Mouse (Mus musculus): ENCODE measurements around the gene Brd7. TPM values are rescaled to one million over a fixed set of nuclear protein-coding genes. Genes with fewer than 3 reads are reported as not detected.
A peak's percentile ranks its signal among the peaks of the same experiment; 100 is the strongest.

The Brd7 gene
- polyA plus RNA-seq, 1 experiment, result 30.7 TPM

- H3K36me3 ChIP-seq (ENCODE audit: control insufficient read depth, insufficient read depth, low read length), result no peaks in the 10 kb centered on the region
- no peaks in the 10 kb centered on the region for H3K4me1 ChIP-seq (ENCODE audit: control insufficient read depth, insufficient read depth, low read length)
- no peak overlapping the region for H3K27ac ChIP-seq (ENCODE audit: control insufficient read depth, insufficient read depth, low read depth, low read length)
- H3K4me3 ChIP-seq (ENCODE audit: control insufficient read depth, low read depth, low read length), result no peak overlapping the region
- TF ChIP-seq CTCF (IDR thresholded peaks at IDR 0.05; ENCODE audit: control insufficient read depth, insufficient read depth, insufficient replicate concordance, low read depth, low read length) (no peak), POLR2A (IDR thresholded peaks at IDR 0.05; ENCODE audit: control insufficient read depth, low read depth, low read length) (no peak)
- H3K27me3 ChIP-seq (ENCODE audit: control insufficient read depth, insufficient read depth, low read length), result no peaks in the 10 kb centered on the region
These were observed 26.8 kb upstream of the Brd7 start for GRCm38 (mm10) chr8:88388691-88389239.

- TF ChIP-seq CTCF (IDR thresholded peaks at IDR 0.05; ENCODE audit: control insufficient read depth, insufficient read depth, insufficient replicate concordance, low read depth, low read length) (no peak), POLR2A (IDR thresholded peaks at IDR 0.05; ENCODE audit: control insufficient read depth, low read depth, low read length) (no peak)
These were observed 25.9 kb upstream of the Brd7 start for GRCm38 (mm10) chr8:88387874-88388273.

DNA sequence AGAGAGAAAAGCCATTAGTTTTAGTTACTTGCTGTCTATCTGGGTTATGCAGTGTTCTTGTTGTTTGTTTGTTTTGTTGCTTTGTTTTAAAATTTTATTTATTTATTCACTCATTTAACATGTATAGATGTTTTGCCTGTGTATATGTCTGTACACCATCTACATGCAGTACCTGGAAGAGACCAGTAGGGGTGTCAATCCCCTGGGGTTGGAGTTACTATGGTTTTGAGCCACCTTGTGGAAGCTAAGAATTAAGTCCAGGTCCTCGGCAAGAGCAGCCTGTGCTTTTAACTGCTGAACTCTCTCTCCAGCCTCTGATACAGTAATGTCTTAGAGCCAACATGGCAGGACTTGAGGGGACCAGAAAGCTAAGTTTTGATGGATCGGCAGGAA, 21.2 kb upstream of the Brd7 start:
- H3K27me3 ChIP-seq (ENCODE audit: control insufficient read depth, insufficient read depth, low read length), result no peaks in the 10 kb centered on the region
- peaks cover 3% of the 10 kb centered on the region; the same call in 1 of the 2 replicates for H3K4me1 ChIP-seq (ENCODE audit: control insufficient read depth, insufficient read depth, low read length)
- no peak overlapping the region for H3K27ac ChIP-seq (ENCODE audit: control insufficient read depth, insufficient read depth, low read depth, low read length)
- TF ChIP-seq CTCF (IDR thresholded peaks at IDR 0.05; ENCODE audit: control insufficient read depth, insufficient read depth, insufficient replicate concordance, low read depth, low read length) (no peak), POLR2A (IDR thresholded peaks at IDR 0.05; ENCODE audit: control insufficient read depth, low read depth, low read length) (no peak)
- no peak overlapping the region for H3K4me3 ChIP-seq (ENCODE audit: control insufficient read depth, low read depth, low read length)
- H3K36me3 ChIP-seq (ENCODE audit: control insufficient read depth, insufficient read depth, low read length), result no peaks in the 10 kb centered on the region

More at GRCm38 (mm10) chr8:88387874-88388273, 25.9 kb upstream of the Brd7 start:
- Histone ChIP-seq H3K27ac (ENCODE audit: control insufficient read depth, insufficient read depth, low read depth, low read length) (no peak overlapping the region), H3K4me3 (ENCODE audit: control insufficient read depth, low read depth, low read length) (no peak overlapping the region), H3K36me3 (ENCODE audit: control insufficient read depth, insufficient read depth, low read length) (no peaks in the 10 kb centered on the region), H3K4me1 (ENCODE audit: control insufficient read depth, insufficient read depth, low read length) (no peaks in the 10 kb centered on the region), H3K27me3 (ENCODE audit: control insufficient read depth, insufficient read depth, low read length) (no peaks in the 10 kb centered on the region)

GRCm38 (mm10) chr8:88382311-88383163, 20.5 kb upstream of the Brd7 start:
- peaks cover 3% of the 10 kb centered on the region; the same call in 1 of the 2 replicates for H3K4me1 ChIP-seq (ENCODE audit: control insufficient read depth, insufficient read depth, low read length)
- TF ChIP-seq CTCF (IDR thresholded peaks at IDR 0.05; ENCODE audit: control insufficient read depth, insufficient read depth, insufficient replicate concordance, low read depth, low read length), result no peak
- no peak for TF ChIP-seq POLR2A (IDR thresholded peaks at IDR 0.05; ENCODE audit: control insufficient read depth, low read depth, low read length)
- H3K36me3 ChIP-seq (ENCODE audit: control insufficient read depth, insufficient read depth, low read length), result no peaks in the 10 kb centered on the region
- H3K4me3 ChIP-seq (ENCODE audit: control insufficient read depth, low read depth, low read length), result peak overlapping the region; percentile 19; the same call in 1 of the 2 replicates
- H3K27me3 ChIP-seq (ENCODE audit: control insufficient read depth, insufficient read depth, low read length), result no peaks in the 10 kb centered on the region
- no peak overlapping the region for H3K27ac ChIP-seq (ENCODE audit: control insufficient read depth, insufficient read depth, low read depth, low read length)

DNA sequence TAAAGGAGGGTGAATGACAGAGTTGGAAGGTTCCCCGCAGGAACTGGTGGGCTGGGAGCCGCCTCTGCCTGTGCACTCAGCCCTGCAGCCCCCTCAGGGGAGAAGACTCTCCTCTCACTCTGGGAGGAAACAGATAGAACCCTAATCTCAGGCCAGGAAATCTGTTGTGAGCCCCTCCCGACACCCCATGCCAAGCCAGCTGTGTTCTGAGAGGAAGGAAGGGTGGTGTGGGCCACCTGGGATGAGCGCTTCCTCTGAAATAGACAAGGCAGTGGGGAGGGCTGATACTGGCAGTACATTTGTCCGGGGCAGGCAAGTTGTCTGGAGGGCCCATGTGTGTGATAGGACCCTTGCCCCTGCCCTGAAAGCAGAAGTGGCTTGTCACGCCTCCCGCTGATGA, 18.5 kb upstream of the Brd7 start:
- peaks cover 3% of the 10 kb centered on the region; the same call in 1 of the 2 replicates for H3K4me1 ChIP-seq (ENCODE audit: control insufficient read depth, insufficient read depth, low read length)
- no peak overlapping the region for H3K4me3 ChIP-seq (ENCODE audit: control insufficient read depth, low read depth, low read length)
- no peak overlapping the region for H3K27ac ChIP-seq (ENCODE audit: control insufficient read depth, insufficient read depth, low read depth, low read length)
- no peaks in the 10 kb centered on the region for H3K36me3 ChIP-seq (ENCODE audit: control insufficient read depth, insufficient read depth, low read length)
- no peak for TF ChIP-seq POLR2A (IDR thresholded peaks at IDR 0.05; ENCODE audit: control insufficient read depth, low read depth, low read length)
- TF ChIP-seq CTCF (IDR thresholded peaks at IDR 0.05; ENCODE audit: control insufficient read depth, insufficient read depth, insufficient replicate concordance, low read depth, low read length), result no peak
- no peaks in the 10 kb centered on the region for H3K27me3 ChIP-seq (ENCODE audit: control insufficient read depth, insufficient read depth, low read length)

- no peak overlapping the region for H3K4me3 ChIP-seq (ENCODE audit: control insufficient read depth, low read depth, low read length)
- H3K4me1 ChIP-seq (ENCODE audit: control insufficient read depth, insufficient read depth, low read length), result no peaks in the 10 kb centered on the region
- TF ChIP-seq POLR2A (IDR thresholded peaks at IDR 0.05; ENCODE audit: control insufficient read depth, low read depth, low read length) (no peak), CTCF (IDR thresholded peaks at IDR 0.05; ENCODE audit: control insufficient read depth, insufficient read depth, insufficient replicate concordance, low read depth, low read length) (no peak)
- no peaks in the 10 kb centered on the region for H3K36me3 ChIP-seq (ENCODE audit: control insufficient read depth, insufficient read depth, low read length)
- no peak overlapping the region for H3K27ac ChIP-seq (ENCODE audit: control insufficient read depth, insufficient read depth, low read depth, low read length)
- H3K27me3 ChIP-seq (ENCODE audit: control insufficient read depth, insufficient read depth, low read length), result no peaks in the 10 kb centered on the region
These were observed 15.0 kb upstream of the Brd7 start for GRCm38 (mm10) chr8:88376836-88377582.

GRCm38 (mm10) chr8:88371522-88371921, 9.5 kb upstream of the Brd7 start:
- TF ChIP-seq CTCF (IDR thresholded peaks at IDR 0.05; ENCODE audit: control insufficient read depth, insufficient read depth, insufficient replicate concordance, low read depth, low read length) (no peak), POLR2A (IDR thresholded peaks at IDR 0.05; ENCODE audit: control insufficient read depth, low read depth, low read length) (no peak)
- H3K27ac ChIP-seq (ENCODE audit: control insufficient read depth, insufficient read depth, low read depth, low read length), result no peak overlapping the region
- no peaks in the 10 kb centered on the region for H3K4me1 ChIP-seq (ENCODE audit: control insufficient read depth, insufficient read depth, low read length)
- H3K27me3 ChIP-seq (ENCODE audit: control insufficient read depth, insufficient read depth, low read length), result no peaks in the 10 kb centered on the region
- H3K4me3 ChIP-seq (ENCODE audit: control insufficient read depth, low read depth, low read length), result no peak overlapping the region
- H3K36me3 ChIP-seq (ENCODE audit: control insufficient read depth, insufficient read depth, low read length), result no peaks in the 10 kb centered on the region
